Comparison of ENCODE assay signal across 8 mouse cellular contexts in genomic region chr6:38910828-38911559, GRCm38 (mm10). TPM values are rescaled to one million over a fixed set of nuclear protein-coding genes. Genes with fewer than 3 reads are reported as not detected.
DNase-seq lines count a peak whose midpoint lies in the region; ATAC-seq and TF ChIP-seq lines count a peak whose summit lies in the region.

No protein-coding gene starts in this region.

- DNase-seq in forebrain, embryonic 14.5 days (ENCODE audit: low spot score): peak; percentile 58
- peak; percentile 75 for DNase-seq in adrenal gland, adult 2 months
- peak; percentile 55 for DNase-seq in embryo, embryonic 11.5 days (ENCODE audit: low read depth, low spot score)
- DNase-seq in kidney, postnatal 36 days: peak; percentile 76 to 86
- peak; percentile 69 for DNase-seq in lung, adult 2 months
- peak; percentile 31 to 69 for DNase-seq in spleen, adult 18-20 months

- H3K4me1 ChIP-seq in forebrain, embryonic 14.5 days (ENCODE audit: control insufficient read depth, insufficient read depth, low read length): no peaks in the 10 kb centered on the region
- peaks cover 20% of the 10 kb centered on the region; the same call in 1 of the 2 replicates for H3K4me1 ChIP-seq in forebrain, embryonic 12.5 days
- peaks cover 45% of the 10 kb centered on the region for H3K4me1 ChIP-seq in heart, embryonic 12.5 days (replicated peaks)
- 0 out of 2 replicates have a peak, but pooled peaks cover 7% of the 10 kb centered on the region for H3K4me1 ChIP-seq in lung, adult 2 months (ENCODE audit: control insufficient read depth, insufficient read depth, low read length)

- H3K4me2 ChIP-seq in forebrain, embryonic 14.5 days (ENCODE audit: low read length): no peak overlapping the region
- H3K4me2 ChIP-seq in forebrain, embryonic 12.5 days: no peak overlapping the region
- H3K4me2 ChIP-seq in heart, embryonic 12.5 days: no peak overlapping the region

- H3K27me3 ChIP-seq in forebrain, embryonic 14.5 days (replicated peaks; ENCODE audit: control insufficient read depth, insufficient read depth, low read length): no peaks in the 10 kb centered on the region
- no peaks in the 10 kb centered on the region for H3K27me3 ChIP-seq in forebrain, embryonic 12.5 days
- H3K27me3 ChIP-seq in heart, embryonic 12.5 days (replicated peaks): no peaks in the 10 kb centered on the region

- no peak overlapping the region for H3K27ac ChIP-seq in forebrain, embryonic 14.5 days (ENCODE audit: low read depth, low read length)
- H3K27ac ChIP-seq in forebrain, embryonic 12.5 days: no peak overlapping the region
- peak overlapping the region; percentile 29; the same call in 1 of the 2 replicates for H3K27ac ChIP-seq in heart, embryonic 12.5 days (ENCODE audit: poor library complexity, severe bottlenecking)

- no peaks in the 10 kb centered on the region for H3K36me3 ChIP-seq in forebrain, embryonic 14.5 days (ENCODE audit: control insufficient read depth, insufficient read depth, low read length)
- H3K36me3 ChIP-seq in forebrain, embryonic 12.5 days (replicated peaks): no peaks in the 10 kb centered on the region
- H3K36me3 ChIP-seq in heart, embryonic 12.5 days: no peaks in the 10 kb centered on the region

- H3K9ac ChIP-seq in forebrain, embryonic 14.5 days (ENCODE audit: low read length): no peak overlapping the region
- no peak overlapping the region for H3K9ac ChIP-seq in forebrain, embryonic 12.5 days
- no peak overlapping the region for H3K9ac ChIP-seq in heart, embryonic 12.5 days

- 63% methylated on average over 3 of the region's 3 CpGs for WGBS in forebrain, embryonic 14.5 days
- 68% methylated on average over 3 of the region's 3 CpGs for WGBS in forebrain, embryonic 12.5 days
- WGBS in heart, embryonic 12.5 days: 19% methylated on average over 3 of the region's 3 CpGs
- WGBS in lung, adult 2 months: 49% methylated on average over 3 of the region's 3 CpGs

- TF ChIP-seq CTCF in lung, adult 2 months (IDR thresholded peaks at IDR 0.05; ENCODE audit: insufficient read depth, low read length): peak; percentile 53

- no peak overlapping the region for H3K4me3 ChIP-seq in forebrain, embryonic 14.5 days (ENCODE audit: low read depth, low read length)
- no peak overlapping the region for H3K4me3 ChIP-seq in forebrain, embryonic 12.5 days (replicated peaks)
- H3K4me3 ChIP-seq in heart, embryonic 12.5 days: no peak overlapping the region
- H3K4me3 ChIP-seq in lung, adult 2 months (replicated peaks; ENCODE audit: extremely low read depth, low read depth, low read length): no peak overlapping the region

- no peak for ATAC-seq in forebrain, embryonic 14.5 days
- ATAC-seq in forebrain, embryonic 12.5 days (ENCODE audit: low FRiP score): no peak
- ATAC-seq in heart, embryonic 12.5 days (ENCODE audit: insufficient number of reproducible peaks, low FRiP score): peak; percentile 88

- TF ChIP-seq POLR2A in lung, adult 2 months (IDR thresholded peaks at IDR 0.05; ENCODE audit: borderline replicate concordance, extremely low read depth, low read depth, low read length): no peak

- H3K9me3 ChIP-seq in forebrain, embryonic 14.5 days (replicated peaks; ENCODE audit: control insufficient read depth, low read length): no peaks in the 10 kb centered on the region
- H3K9me3 ChIP-seq in forebrain, embryonic 12.5 days: no peaks in the 10 kb centered on the region
- no peaks in the 10 kb centered on the region for H3K9me3 ChIP-seq in heart, embryonic 12.5 days (replicated peaks)

RNA-seq across cellular contexts. Expression of gene Hipk2, which starts 35.0 kb away (rescaled TPM):
- polyA plus RNA-seq in forebrain, embryonic 14.5 days (2014; fragmentation: Nextera tagmentation; extraction: Ambion mirVana): 16.0 and 19.1 TPM in 2 replicates
- polyA plus RNA-seq in forebrain, embryonic 12.5 days (2016; fragmentation: Nextera tagmentation; extraction: Ambion mirVana): 36.6 and 37.2 TPM in 2 replicates
- total RNA-seq in adrenal gland, adult 2 months (2021): 100 to 1,000 TPM in 1 of 2 experiments, 10 to 100 TPM in 1; 98.6 to 163 TPM
- 85.1 and 97.1 TPM in 2 replicates for polyA plus RNA-seq in adrenal gland, adult 2 months (2012; rRNA removed)
- polyA plus RNA-seq in heart, embryonic 12.5 days (2016; fragmentation: Nextera tagmentation; extraction: Ambion mirVana): 12.5 and 15.2 TPM in 2 replicates
- 54.8 and 56.1 TPM in 2 replicates for polyA plus RNA-seq in lung, adult 2 months (2012; rRNA removed)

RNA-seq across cellular contexts. Expression of gene Tbxas1, which starts 35.8 kb away (rescaled TPM):
- polyA plus RNA-seq in forebrain, embryonic 14.5 days (2014; fragmentation: Nextera tagmentation; extraction: Ambion mirVana): 1.2 and 1.6 TPM in 2 replicates
- polyA plus RNA-seq in forebrain, embryonic 12.5 days (2016; fragmentation: Nextera tagmentation; extraction: Ambion mirVana): 1.5 and 1.8 TPM in 2 replicates
- 1 to 10 TPM; 7.5 to 8.5 TPM for total RNA-seq in adrenal gland, adult 2 months (2021)
- polyA plus RNA-seq in adrenal gland, adult 2 months (2012; rRNA removed): 3.3 and 4.0 TPM in 2 replicates
- polyA plus RNA-seq in heart, embryonic 12.5 days (2016; fragmentation: Nextera tagmentation; extraction: Ambion mirVana): 3.4 and 4.0 TPM in 2 replicates
- 7.3 and 9.1 TPM in 2 replicates for polyA plus RNA-seq in lung, adult 2 months (2012; rRNA removed)
